Mouse (Mus musculus): ENCODE measurements around the gene Exo5.
A peak's percentile ranks its signal among the peaks of the same experiment; 100 is the strongest.

DNA sequence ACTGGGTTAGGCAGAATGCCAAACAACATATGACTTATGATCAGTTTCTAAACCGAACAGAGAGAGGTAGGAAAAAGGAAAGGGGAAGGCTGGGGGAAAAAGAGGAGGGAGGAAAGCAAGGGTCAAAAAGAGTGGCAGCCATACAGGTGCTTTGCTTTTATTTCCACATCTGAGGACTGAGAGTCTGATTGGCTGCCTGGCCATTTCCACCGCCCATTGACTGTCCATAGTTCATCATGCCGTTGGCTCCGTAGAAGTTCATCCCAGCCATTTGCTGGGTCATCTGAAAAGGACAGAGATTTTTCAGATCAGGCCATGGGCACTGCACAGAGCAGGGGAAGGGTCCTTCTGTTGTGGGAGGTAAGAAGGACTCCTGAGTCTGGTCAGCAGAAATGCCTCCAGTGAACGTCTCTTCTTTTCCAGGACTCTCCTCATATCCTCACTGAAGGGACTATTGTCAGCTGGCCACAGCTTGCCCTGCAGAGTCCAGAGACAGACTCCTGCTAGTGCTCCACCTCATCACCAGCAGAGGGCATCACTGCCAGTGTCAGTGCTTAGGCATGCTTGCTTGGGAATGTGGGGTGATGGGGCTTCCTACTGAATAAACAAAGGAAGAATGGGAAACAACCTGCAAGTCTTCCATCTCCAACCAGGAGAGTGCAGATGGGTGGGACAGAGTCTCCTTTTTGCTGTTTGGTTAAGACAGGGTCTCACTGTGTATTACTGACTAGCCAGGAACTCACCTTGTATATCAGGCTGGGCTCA, 44.7 kb upstream of the Exo5 start:
- TF ChIP-seq CTCF (IDR thresholded peaks at IDR 0.05; ENCODE audit: borderline replicate concordance, insufficient read depth, low read depth, low read length) (peak; percentile 57), POLR2A (IDR thresholded peaks at IDR 0.05; ENCODE audit: borderline replicate concordance, insufficient read depth, low read length) (no peak)
